Mouse (Mus musculus): ENCODE results near the gene Mef2a.

- no peak for TF ChIP-seq POLR2A (IDR thresholded peaks at IDR 0.05; ENCODE audit: extremely low read depth, insufficient read depth, low read length)
- no peak for TF ChIP-seq CTCF (IDR thresholded peaks at IDR 0.05; ENCODE audit: extremely low read depth, insufficient read depth, low read length)
Measured at GRCm38 (mm10) chr7:67241969-67242368, 130.7 kb downstream of the Mef2a start.

All from cortical plate, adult 2 months (tissue).